Mouse (Mus musculus) C2C12 (cell line): ENCODE results near the gene 4833439L19Rik.

Source experiments
- CEBPB ChIP-seq: IDR thresholded peaks from one replicate; pipeline ENCODE4 v1.6.1; 2011; ENCODE audit warnings: low read depth, mild to moderate bottlenecking, control low read depth, moderate library complexity
- CTCF ChIP-seq: IDR thresholded peaks from one replicate; pipeline ENCODE4 v1.5.1; 2011; ENCODE audit not compliant: control insufficient read depth, insufficient read depth, insufficient read length
- MAX ChIP-seq: IDR thresholded peaks from one replicate; pipeline ENCODE4 v1.6.1; 2011; ENCODE audit warnings: mild to moderate bottlenecking, control low read depth
- MYOD1 ChIP-seq: IDR thresholded peaks from one replicate; pipeline ENCODE4 v1.6.1; 2011; ENCODE audit warnings: low read depth; ENCODE audit not compliant: control insufficient read depth, insufficient read length

DNA sequence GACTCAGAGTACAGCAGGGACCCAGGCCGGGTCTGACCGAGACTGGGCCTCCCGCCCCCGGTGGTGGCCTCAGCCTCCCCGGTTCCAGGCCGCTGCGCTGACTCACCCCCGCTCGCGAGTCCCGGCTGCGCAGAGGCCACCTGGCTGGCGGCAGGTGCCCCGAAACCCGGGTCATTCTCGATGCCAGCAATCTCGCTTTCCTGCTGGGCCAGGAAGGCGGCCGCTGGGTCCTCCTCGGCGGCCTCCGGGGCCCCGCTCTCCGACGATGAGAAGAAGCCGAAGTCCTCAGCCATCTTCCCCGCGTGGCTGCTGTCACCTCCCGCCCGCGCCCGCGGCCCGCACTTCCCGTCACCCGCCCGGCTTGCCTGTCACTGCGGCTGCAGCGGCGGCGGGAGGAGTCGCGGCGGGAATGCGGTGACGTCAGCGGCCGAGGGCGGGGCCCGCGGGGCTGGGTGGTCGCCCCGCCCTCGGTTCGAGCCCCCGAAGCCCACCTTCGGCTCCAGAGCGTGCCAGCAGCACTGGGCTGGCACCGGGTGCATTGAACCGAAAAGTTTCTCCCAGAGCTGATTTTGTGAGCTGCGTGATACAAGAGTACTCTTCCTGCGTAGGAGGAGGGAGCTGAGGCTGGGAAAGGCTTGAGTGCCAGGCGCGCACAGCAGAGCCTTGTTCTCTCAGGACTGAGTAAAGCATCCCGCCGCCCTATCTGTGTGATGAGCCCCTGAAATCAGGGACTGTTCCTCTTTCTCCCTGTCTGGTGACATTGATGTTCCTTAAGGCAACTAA, 45.9 kb upstream of the 4833439L19Rik start, which contains the start of gene Cltb:
- TF ChIP-seq CTCF = no peak
- TF ChIP-seq CEBPB = no peak
- no peak for TF ChIP-seq MYOD1
- peak; percentile 22 for TF ChIP-seq MAX
